18 mouse cellular contexts compared by ENCODE assay signal in genomic region chr15:32597189-32597588, GRCm38 (mm10).
DNase-seq lines count a peak whose midpoint lies in the region; ATAC-seq lines count a peak whose summit lies in the region.
"Had no signal": no experiment of that assay in that cellular context is flagged by ENCODE, and none has a peak within 500 bp of the region (broad histone marks: within the 10 kb centered on the region; RNA-seq: fewer than 3 reads in every experiment).

No protein-coding gene starts in this region.

- H3K4me1 ChIP-seq in hindbrain, embryonic 12.5 days = no peaks in the 10 kb centered on the region
- no peaks in the 10 kb centered on the region for H3K4me1 ChIP-seq in hindbrain, embryonic 11.5 days (replicated peaks; ENCODE audit: control insufficient read depth, insufficient read depth, low read length)
- peaks cover 17% of the 10 kb centered on the region for H3K4me1 ChIP-seq in forebrain, embryonic 15.5 days
- no peaks in the 10 kb centered on the region for H3K4me1 ChIP-seq in midbrain, embryonic 14.5 days (ENCODE audit: control insufficient read depth, insufficient read depth, low read length)
- H3K4me1 ChIP-seq: heart, embryonic 15.5 days had no signal

- DNase-seq in hindbrain, embryonic 11.5 days (ENCODE audit: low spot score) = no peak
- DNase-seq in Muller cell, postnatal 12 days (ENCODE audit: inconsistent ontology term) = peak; percentile 95
- peak; percentile 28 for DNase-seq in midbrain, embryonic 14.5 days
- no peak for DNase-seq in adrenal gland, postnatal 4 days (ENCODE audit: low spot score in 2 of 2)
- DNase-seq in adipocyte (ENCODE audit: low spot score) = no peak
- no peak for DNase-seq in gastrocnemius, postnatal 25 days
- DNase-seq: adrenal gland, postnatal 10 days; cerebellum, adult 9-10 months; heart, adult 2 months; kidney, adult 18-20 months; kidney, postnatal 10 days; liver; liver, postnatal 0 days; lung, postnatal 36 days; right cerebral cortex, postnatal 4 days had no signal

- H3K36me3 ChIP-seq in hindbrain, embryonic 12.5 days = no peaks in the 10 kb centered on the region
- no peaks in the 10 kb centered on the region for H3K36me3 ChIP-seq in hindbrain, embryonic 11.5 days (ENCODE audit: control insufficient read depth, insufficient read depth, low read length)
- no peaks in the 10 kb centered on the region for H3K36me3 ChIP-seq in forebrain, embryonic 15.5 days
- no peaks in the 10 kb centered on the region for H3K36me3 ChIP-seq in midbrain, embryonic 14.5 days (ENCODE audit: control insufficient read depth, insufficient read depth, low read length)
- H3K36me3 ChIP-seq: heart, embryonic 15.5 days had no signal

- no peak overlapping the region for H3K4me2 ChIP-seq in hindbrain, embryonic 12.5 days (replicated peaks)
- no peak overlapping the region for H3K4me2 ChIP-seq in hindbrain, embryonic 11.5 days (replicated peaks; ENCODE audit: low read depth, low read length)
- H3K4me2 ChIP-seq in forebrain, embryonic 15.5 days (replicated peaks) = no peak overlapping the region
- H3K4me2 ChIP-seq in midbrain, embryonic 14.5 days (ENCODE audit: low read length) = no peak overlapping the region
- H3K4me2 ChIP-seq: heart, embryonic 15.5 days had no signal

- 25% methylated on average over 3 of the region's 3 CpGs for WGBS in hindbrain, embryonic 12.5 days
- 34% methylated on average over 3 of the region's 3 CpGs for WGBS in hindbrain, embryonic 11.5 days
- 8% methylated on average over 3 of the region's 3 CpGs for WGBS in forebrain, embryonic 15.5 days
- 37% methylated on average over 3 of the region's 3 CpGs for WGBS in midbrain, embryonic 14.5 days

- no peaks in the 10 kb centered on the region for H3K27me3 ChIP-seq in hindbrain, embryonic 12.5 days
- H3K27me3 ChIP-seq in hindbrain, embryonic 11.5 days (ENCODE audit: control insufficient read depth, insufficient read depth, low read length) = no peaks in the 10 kb centered on the region
- H3K27me3 ChIP-seq in forebrain, embryonic 15.5 days = no peaks in the 10 kb centered on the region
- no peaks in the 10 kb centered on the region for H3K27me3 ChIP-seq in midbrain, embryonic 14.5 days (ENCODE audit: control insufficient read depth, insufficient read depth, low read length)
- H3K27me3 ChIP-seq: heart, embryonic 15.5 days had no signal

- no peak overlapping the region for H3K4me3 ChIP-seq in hindbrain, embryonic 12.5 days
- no peak overlapping the region for H3K4me3 ChIP-seq in hindbrain, embryonic 11.5 days (ENCODE audit: low read depth, low read length)
- H3K4me3 ChIP-seq in forebrain, embryonic 15.5 days = no peak overlapping the region
- H3K4me3 ChIP-seq in midbrain, embryonic 14.5 days (replicated peaks; ENCODE audit: low read depth, low read length) = no peak overlapping the region
- H3K4me3 ChIP-seq: heart, adult 2 months; heart, embryonic 15.5 days had no signal

- no peak overlapping the region for H3K9ac ChIP-seq in hindbrain, embryonic 12.5 days
- no peak overlapping the region for H3K9ac ChIP-seq in hindbrain, embryonic 11.5 days (ENCODE audit: low read depth, low read length)
- H3K9ac ChIP-seq in forebrain, embryonic 15.5 days (replicated peaks) = no peak overlapping the region
- H3K9ac ChIP-seq in midbrain, embryonic 14.5 days (replicated peaks; ENCODE audit: low read length) = no peak overlapping the region
- H3K9ac ChIP-seq: heart, embryonic 15.5 days; liver, postnatal 0 days had no signal

- H3K27ac ChIP-seq in hindbrain, embryonic 12.5 days = no peak overlapping the region
- H3K27ac ChIP-seq in hindbrain, embryonic 11.5 days (ENCODE audit: low read depth, low read length) = no peak overlapping the region
- no peak overlapping the region; the same call in 1 of the 2 replicates for H3K27ac ChIP-seq in forebrain, embryonic 15.5 days (replicated peaks)
- peak overlapping the region; percentile 26; the same call in 1 of the 2 replicates for H3K27ac ChIP-seq in midbrain, embryonic 14.5 days (replicated peaks; ENCODE audit: low read depth, low read length)
- H3K27ac ChIP-seq: heart, adult 2 months; heart, embryonic 15.5 days had no signal

- no peaks in the 10 kb centered on the region for H3K9me3 ChIP-seq in hindbrain, embryonic 12.5 days (replicated peaks)
- no peaks in the 10 kb centered on the region for H3K9me3 ChIP-seq in hindbrain, embryonic 11.5 days (ENCODE audit: control insufficient read depth, low read length)
- H3K9me3 ChIP-seq in forebrain, embryonic 15.5 days = no peaks in the 10 kb centered on the region
- no peaks in the 10 kb centered on the region for H3K9me3 ChIP-seq in midbrain, embryonic 14.5 days (ENCODE audit: control insufficient read depth, low read length)
- H3K9me3 ChIP-seq: heart, embryonic 15.5 days had no signal

- ATAC-seq in hindbrain, embryonic 12.5 days (ENCODE audit: low FRiP score) = 0 out of 2 replicates have a peak, but pooled peaks have one; percentile 35
- ATAC-seq in hindbrain, embryonic 11.5 days (ENCODE audit: low FRiP score) = no peak
- peak; percentile 73 for ATAC-seq in forebrain, embryonic 15.5 days (replicated peaks)
- no peak for ATAC-seq in midbrain, embryonic 14.5 days (ENCODE audit: low FRiP score, low TSS enrichment)
- ATAC-seq: liver, postnatal 0 days had no signal

Comparison
In these comparisons a context has a peak if more than half of its experiments do, and no peak if none do; other contexts are left out.
1. ATAC-seq: peak in hindbrain, embryonic 12.5 days (single experiment) and forebrain, embryonic 15.5 days (single experiment); none in hindbrain, embryonic 11.5 days (single experiment) and midbrain, embryonic 14.5 days (single experiment).
2. DNase-seq: peak in Muller cell, postnatal 12 days (single experiment) and midbrain, embryonic 14.5 days (single experiment); none in hindbrain, embryonic 11.5 days (single experiment), adrenal gland, postnatal 4 days (0 of 2), adipocyte (single experiment) and gastrocnemius, postnatal 25 days (single experiment).